Mouse (Mus musculus) fat pad, adult 2 months (tissue): ENCODE data around the gene Rps4x.
"Not testable (repeated sequence)": the region's sequence is repeated elsewhere in the genome, so short reads cannot be mapped to it uniquely, and the experiment has no call there.

Experiments used
- DNase-seq: peaks from one replicate; pipeline ENCODE4 v3.0.0-alpha.2; 2011; ENCODE audit warnings: low read depth, low spot score; ENCODE audit errors: extremely low read depth

Gene Rps4x

DNA sequence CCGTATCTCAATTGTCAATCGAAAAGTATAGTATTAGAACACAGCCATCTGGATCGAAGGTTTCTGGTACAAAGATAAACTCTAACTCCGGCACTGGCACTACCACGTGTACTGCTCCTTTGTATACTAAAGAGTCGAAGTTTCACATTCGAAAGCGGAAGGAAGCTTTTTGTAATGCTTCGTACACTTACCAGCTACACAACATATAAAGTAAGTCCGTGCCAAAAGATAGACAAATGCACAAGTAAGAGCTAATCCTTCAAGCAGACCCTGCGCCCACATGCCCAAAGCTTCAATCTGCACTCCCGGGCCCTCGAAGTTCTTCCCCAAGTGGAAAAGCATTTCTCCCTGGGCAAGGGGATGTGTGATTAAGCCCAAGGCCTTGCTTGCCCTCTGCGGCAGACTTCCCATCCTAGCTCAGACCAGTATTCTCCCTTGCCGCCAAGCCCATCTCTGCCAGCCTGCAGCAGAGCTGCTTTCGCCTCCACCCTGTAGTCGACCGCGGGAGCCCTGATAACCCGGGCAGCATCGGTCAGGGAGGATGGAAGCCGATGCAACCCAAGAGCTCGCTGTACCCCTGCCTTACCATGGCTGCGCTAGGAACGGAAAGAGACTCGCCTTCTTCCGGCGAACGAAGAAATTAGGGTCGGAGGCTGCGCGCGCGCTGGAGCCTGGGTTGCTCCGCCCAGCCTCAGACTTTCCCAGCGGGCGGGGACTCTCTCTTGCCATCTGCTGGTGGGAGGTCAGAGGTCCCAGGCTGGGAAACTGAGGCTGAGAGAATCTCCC, at the start of gene Rps4x:
Gene Rps4x (minus strand): TSS at position 683 of the 786 bp plus-strand sequence.
- no peak for DNase-seq

DNA sequence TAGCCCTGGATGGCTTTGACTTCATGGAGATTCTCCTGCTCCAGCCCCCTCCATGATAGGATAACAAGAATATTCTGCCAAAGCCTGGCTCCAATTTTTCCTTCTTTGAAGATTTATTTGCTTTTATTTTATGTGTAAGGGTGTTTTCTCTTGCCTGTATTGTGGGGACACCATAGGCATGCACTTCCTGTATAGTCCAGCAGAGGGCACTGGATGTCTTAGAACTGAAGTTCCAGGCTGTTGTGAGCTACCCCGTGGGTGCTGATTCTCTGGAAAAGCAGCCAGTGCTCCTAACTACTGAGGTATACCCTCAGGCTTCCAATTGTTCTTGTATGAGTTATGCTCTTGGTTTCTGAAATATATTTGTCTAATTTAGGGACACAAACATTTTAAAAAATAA, 29.9 kb upstream of the Rps4x start:
- no peak for DNase-seq

DNA sequence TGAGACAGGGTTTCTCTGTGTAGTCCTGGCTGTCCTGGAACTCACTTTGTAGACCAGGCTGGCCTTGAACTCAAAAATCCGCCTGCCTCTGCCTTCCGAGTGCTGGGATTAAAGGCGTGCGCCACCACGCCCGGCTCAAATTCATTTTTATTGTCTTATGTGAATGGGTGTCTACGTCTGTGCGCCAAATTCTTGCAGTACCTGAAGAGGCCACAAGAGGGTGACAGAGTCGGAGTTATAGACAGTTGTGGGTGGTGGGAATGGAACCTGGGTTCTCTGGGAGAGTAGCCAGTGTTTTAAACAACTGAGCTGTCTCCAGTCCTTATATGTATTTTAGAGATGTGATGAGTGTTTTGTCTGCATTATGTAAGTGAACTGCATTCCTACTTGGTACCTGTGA, 26.2 kb upstream of the Rps4x start:
- DNase-seq, result not testable (repeated sequence)

- DNase-seq, result no peak
Measured at GRCm38 (mm10) chrX:102190840-102191239, 1.6 kb upstream of the Rps4x start.

GRCm38 (mm10) chrX:102189581-102189980, 387 bp upstream of the Rps4x start:
- DNase-seq, result no peak

GRCm38 (mm10) chrX:102187023-102187699, 2.0 kb downstream of the Rps4x start:
- DNase-seq, result no peak

DNA sequence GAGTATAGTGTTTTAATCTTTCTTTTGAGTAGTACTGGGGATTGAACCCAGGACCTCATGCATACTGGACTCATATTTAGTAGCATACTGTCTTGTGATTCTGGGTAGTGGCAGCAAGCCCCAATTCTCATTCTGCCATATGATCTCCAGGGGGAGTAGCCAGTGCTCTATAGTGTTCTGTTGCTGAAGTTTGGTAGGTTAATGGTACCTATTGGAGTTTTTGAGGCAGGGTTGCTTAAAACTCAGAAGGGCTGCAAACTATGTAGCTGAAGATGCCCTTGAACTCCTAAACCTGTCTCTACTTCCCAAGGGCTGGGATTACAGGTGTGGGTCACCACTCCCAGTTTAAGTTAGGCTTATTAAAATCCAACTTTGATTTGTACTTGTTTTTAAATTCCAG, 6.6 kb downstream of the Rps4x start:
- no peak for DNase-seq

DNA sequence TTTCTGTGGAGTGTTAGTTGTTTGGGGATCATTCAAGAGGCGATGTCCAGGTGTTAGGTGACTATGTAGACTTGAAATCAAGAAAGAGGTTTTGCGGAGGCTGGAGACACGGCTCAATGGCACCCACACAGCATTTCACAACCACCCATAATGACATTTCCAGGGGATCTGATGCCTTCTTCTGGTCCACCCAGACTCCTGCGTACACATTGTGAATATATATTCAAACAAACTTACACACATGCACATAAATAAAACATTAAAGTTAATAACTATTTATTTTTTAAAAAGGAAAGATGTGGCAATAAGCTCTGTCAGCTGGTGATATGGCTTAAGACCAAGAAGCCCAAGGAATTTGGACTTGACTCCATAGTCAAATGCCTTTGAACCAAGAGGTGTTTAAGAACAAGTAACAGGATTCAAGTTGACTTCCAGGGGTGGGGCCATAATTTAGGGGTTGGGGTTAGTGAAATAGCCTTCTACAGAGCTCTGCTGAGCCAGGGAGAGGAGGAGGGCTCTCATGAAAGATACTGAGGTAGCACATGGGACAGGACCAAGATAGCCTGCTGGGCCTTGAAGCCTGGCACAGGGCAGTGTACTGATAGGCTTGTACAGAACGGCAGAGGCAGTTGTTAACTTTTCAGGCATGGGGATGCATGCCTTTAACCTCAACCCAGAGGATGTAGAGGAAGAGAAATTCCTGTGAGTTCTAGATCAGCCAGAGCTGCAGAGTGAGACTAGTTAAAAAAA, 13.5 kb downstream of the Rps4x start:
- DNase-seq, result no peak

DNA sequence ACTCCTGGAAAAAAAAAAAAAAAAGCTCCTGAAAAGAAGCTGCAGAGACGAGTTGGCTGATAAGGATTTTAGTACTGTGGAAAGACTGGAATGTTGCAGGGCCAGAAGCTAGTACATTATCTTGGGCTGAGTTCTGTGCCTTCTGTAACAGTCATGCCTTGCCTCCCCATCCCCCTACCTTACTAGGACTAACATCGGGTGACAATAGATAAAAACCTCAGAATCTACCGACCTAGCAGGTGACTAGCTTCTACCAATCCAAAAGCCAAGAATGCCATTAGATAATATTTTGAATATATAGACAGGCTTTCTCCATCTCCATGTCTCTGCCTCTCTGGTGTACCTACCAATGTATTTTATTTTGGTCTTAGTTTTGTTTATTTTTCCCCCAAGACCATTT, 18.3 kb downstream of the Rps4x start:
- no peak for DNase-seq

DNA sequence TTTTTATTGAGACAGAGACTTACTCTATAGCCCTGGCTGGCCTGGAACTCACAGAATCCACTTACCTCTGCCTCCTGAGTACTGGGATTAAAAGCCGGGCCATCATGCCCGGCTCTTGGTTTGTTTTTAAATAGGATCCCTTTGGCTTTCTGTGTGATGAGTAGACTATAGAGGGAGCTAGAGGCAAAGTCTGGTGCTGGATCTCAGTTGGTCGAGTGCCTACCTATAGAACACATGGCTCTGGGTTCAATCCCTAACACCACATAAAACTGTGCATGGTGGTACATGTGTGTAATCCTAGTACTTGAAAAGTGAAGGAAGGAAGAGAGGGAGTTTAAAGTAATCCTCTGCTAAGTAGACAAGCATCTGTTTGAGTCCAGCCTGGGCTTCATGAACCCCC, 19.1 kb downstream of the Rps4x start:
- DNase-seq, result no peak

GRCm38 (mm10) chrX:102169724-102170123, 19.5 kb downstream of the Rps4x start:
- no peak for DNase-seq

DNA sequence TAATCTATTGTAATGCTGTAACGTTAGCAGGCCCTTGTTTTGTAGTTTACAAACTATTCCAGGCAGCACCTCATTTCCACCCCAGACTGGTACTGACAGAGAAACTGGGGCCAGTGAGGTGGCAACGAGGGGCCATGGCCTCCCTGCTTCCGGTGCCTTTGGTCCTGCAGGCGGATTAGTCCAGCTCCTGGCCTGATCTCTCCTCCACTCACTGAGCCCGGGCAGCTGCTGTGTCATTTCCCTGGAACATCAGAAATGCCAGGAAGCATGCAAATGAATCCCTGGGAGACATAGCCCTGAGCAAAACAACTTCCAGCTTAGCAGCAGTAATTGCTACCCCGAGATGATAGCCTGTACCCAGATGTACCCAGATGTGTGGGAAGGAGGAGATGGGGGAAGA, 22.2 kb downstream of the Rps4x start:
- DNase-seq, result no peak

GRCm38 (mm10) chrX:102166521-102166920, 22.7 kb downstream of the Rps4x start:
- no peak for DNase-seq

GRCm38 (mm10) chrX:102163529-102163928, 25.7 kb downstream of the Rps4x start:
- peak; percentile 52 for DNase-seq

DNA sequence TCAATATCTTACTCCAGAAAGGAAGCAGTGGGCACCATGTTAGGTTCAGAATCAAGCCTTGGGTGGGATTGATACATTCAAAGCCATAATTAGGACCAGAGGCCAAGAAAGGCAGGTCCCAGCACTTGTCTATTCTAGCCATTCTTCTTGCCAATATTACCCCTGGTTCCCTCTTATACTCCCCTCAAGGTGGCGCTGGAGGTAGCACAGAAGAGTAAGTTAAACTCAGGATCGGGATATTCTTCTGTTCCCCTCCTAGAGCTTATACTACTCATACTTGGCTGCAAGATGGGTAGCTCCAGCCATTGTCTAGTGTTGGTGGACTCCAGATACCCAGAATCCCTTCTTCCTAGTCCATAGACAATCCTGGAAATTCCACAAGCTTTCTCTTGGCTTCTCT, 26.1 kb downstream of the Rps4x start:
- DNase-seq, result no peak

DNA sequence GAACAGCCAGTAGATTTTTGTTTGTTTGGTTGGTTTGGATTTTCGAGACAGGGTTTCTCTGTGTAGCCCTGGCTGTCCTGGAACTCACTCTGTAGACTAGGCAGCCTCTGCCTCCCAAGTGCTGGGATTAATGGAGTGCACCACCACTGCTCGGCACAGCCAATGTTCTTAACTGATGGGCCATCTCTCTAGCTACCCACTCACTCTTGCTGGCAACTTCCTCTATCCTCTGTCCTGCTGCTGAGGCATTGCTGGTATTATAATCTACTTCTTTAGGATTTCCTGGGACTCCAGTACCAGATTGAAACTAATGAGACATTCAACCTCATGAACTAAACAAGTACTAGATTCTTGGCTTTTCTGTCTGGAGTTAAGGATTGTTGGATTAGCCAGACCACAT, 28.7 kb downstream of the Rps4x start:
- no peak for DNase-seq

GRCm38 (mm10) chrX:102159778-102160177, 29.4 kb downstream of the Rps4x start:
- DNase-seq, result no peak

DNA sequence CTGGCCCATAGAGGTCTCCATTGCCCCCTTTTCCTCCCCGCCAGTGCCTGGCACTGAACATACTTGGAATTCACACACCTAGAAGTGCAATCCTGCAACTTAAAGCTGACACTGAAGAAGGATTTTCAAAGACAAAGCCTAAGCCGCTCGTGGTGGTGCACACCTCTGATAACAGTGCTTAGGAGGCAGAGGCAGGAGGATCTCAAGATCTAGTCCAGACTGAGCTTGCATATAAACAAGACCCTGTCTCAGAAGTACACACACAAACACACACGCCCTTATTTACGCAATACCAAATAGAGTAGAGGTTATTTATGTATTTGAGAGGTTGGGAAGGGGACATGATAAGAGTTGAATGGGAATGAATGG, 31.8 kb downstream of the Rps4x start:
- DNase-seq, result no peak

DNA sequence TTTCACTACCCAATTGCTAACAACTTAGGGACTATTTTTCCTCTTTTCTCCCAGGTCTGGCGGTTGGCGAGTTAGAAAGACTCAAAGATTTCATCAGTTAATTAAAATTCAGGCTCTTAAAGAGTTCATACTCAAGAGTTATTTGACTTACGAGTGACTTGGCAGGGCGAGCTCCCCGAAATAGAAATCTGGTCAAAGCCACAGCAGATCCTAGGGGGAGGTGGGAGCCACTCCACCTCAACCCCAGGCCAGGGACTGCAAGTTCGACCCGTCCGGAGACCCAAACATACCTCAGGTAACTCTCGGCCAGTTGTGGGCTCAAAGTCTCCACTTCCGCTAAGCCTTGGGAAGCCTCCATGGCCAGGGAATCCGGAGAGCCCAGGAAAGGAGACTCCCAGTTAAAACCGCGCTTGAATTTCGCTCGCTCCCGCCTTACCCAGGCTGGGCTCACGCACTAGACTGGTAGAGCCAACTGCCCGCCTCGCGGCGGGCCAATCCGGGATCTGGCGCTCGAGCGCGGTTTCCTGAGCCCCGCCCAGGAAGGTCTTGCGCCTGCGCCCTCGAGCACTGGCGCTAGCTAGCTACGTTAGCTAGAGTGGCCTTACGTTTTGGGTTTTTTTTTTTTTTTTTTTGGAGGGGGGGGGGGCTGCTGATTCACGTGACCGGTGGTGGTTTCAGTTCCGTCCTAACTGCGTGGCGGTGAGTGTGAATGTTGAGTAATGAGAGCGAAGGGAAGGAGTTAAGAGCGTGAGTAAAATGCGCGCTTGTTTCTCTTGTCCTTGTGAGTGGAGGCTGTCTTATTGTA, 32.4 kb downstream of the Rps4x start, which contains the start of gene Ercc6l:
Gene Ercc6l (minus strand): TSS at position 474 of the 805 bp plus-strand sequence.
- no peak for DNase-seq

DNA sequence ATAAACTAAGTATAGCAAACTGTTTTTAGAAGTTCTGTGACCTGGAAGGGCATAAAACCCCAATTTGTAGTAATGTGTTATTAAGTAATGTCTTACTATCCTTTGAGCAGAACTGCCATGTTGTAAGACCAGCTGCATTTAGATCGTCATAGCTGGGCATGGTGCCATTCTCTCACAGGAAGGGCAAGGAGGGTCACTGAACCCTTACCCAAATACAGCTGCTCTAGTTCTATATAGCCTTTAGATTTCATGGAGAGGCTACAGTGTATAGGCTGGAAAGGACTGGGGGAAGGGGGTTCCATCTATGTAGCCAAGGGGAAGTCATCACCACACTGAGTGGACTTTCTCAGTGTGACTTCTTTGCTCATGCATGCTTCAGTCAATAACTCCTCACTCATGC, 48.0 kb downstream of the Rps4x start:
- DNase-seq, result no peak
